Mouse (Mus musculus): ENCODE data around the gene Sel1l. TPM values are rescaled to one million over a fixed set of nuclear protein-coding genes. Genes with fewer than 3 reads are reported as not detected.
A peak's percentile ranks its signal among the peaks of the same experiment; 100 is the strongest.

The Sel1l gene
- polyA plus RNA-seq, 1 experiment from 2014 or later, result 102 TPM

DNA sequence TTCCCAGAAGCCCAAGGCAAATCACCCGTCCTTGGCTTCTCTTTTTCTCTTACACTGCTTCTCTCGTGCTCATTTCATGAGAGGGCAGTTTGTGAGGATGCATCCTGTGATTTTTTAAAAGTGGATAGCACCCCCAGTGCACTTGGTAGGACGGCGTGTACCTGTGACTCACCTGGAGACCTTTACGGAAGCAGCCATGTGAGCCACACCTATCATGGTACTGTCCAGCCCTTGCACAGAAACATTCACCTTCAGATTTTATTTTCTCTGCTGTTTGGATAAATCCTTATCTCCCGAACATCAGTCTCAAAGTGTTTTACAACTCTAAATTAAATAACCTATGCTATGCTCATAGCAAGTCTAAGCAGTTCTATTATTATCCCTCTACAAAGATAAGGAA, 80.8 kb downstream of the Sel1l start:
- no peak for ATAC-seq
- Histone ChIP-seq H3K4me3 (replicated peaks) (no peak overlapping the region), H3K9ac (replicated peaks) (no peak overlapping the region), H3K36me3 (no peaks in the 10 kb centered on the region), H3K4me2 (replicated peaks) (no peak overlapping the region), H3K27ac (no peak overlapping the region), H3K27me3 (no peaks in the 10 kb centered on the region), H3K4me1 (replicated peaks) (peaks cover 18% of the 10 kb centered on the region), H3K9me3 (no peaks in the 10 kb centered on the region)
- 90% methylated on average over 6 of the region's 6 CpGs for WGBS

DNA sequence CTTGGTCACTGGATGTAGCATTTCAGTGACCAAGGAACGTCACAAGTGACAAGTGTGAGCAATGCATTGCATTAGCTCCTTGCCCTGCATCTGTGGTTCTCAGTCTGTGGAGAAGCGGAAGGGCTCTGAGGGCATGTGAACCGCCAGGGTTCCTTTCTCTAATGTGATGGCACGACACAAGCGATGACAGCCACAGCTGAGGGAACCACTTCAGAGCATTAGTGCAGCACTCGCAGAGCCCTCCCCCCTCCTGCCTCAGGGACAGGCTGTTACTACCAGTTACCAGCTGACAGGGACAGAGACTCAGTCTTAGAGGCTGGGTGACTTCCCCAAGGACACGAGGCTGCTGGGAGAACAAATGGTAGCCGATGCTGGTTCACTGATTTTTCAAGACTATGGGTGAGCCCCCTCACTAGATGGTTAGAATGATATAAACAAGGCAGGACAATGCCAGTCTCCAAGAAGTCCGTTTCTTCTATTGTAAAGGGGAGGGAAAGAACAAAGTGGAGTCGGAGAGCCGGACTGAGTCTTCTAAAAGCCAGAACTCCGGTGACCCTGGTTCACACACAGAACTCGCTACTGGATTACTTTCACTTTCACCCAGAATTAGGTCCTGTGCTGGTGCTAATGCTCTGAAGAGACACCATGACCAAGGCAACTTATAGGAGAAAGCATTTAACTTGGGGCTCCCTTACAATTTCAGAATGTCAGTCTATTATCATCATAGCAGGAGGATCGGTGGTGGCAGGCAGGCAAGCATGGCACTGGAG, 82.4 kb downstream of the Sel1l start:
- no peaks in the 10 kb centered on the region for H3K9me3 ChIP-seq
- WGBS, result 33% methylated on average over 14 of the region's 14 CpGs
- ATAC-seq, result peak; percentile 80
- peaks cover 18% of the 10 kb centered on the region for H3K4me1 ChIP-seq (replicated peaks)
- no peaks in the 10 kb centered on the region for H3K27me3 ChIP-seq
- peak overlapping the region; percentile 33 for H3K4me2 ChIP-seq (replicated peaks)
- H3K9ac ChIP-seq (replicated peaks), result no peak overlapping the region; the same call in 1 of the 2 replicates
- no peak overlapping the region for H3K27ac ChIP-seq
- H3K4me3 ChIP-seq (replicated peaks), result no peak overlapping the region
- no peaks in the 10 kb centered on the region for H3K36me3 ChIP-seq

DNA sequence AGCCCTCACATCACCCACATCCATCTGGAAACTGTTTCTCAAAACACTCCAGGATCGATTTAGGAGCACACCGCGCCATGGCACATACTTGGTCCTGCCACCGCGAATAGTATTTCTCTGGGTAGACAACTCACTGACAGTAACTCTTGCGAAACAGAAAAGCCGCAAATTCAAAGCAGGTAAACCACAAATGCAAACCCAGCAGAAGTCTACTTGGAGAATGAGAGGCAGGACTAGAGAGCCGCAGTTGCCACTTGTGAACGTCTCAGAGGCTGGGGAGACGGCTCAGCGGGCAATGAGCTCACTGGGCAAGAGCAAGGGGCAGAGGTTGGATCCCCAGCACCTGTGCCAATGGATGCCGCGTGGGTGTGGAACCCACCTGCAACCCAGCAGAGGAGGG, 83.5 kb downstream of the Sel1l start:
- 79% methylated on average over 13 of the region's 13 CpGs for WGBS
- ATAC-seq, result no peak
- H3K36me3 ChIP-seq, result no peaks in the 10 kb centered on the region
- no peaks in the 10 kb centered on the region for H3K9me3 ChIP-seq
- no peak overlapping the region for H3K9ac ChIP-seq (replicated peaks)
- H3K27ac ChIP-seq, result no peak overlapping the region
- peaks cover 18% of the 10 kb centered on the region for H3K4me1 ChIP-seq (replicated peaks)
- H3K4me2 ChIP-seq (replicated peaks), result no peak overlapping the region
- H3K4me3 ChIP-seq (replicated peaks), result no peak overlapping the region
- H3K27me3 ChIP-seq, result no peaks in the 10 kb centered on the region

DNA sequence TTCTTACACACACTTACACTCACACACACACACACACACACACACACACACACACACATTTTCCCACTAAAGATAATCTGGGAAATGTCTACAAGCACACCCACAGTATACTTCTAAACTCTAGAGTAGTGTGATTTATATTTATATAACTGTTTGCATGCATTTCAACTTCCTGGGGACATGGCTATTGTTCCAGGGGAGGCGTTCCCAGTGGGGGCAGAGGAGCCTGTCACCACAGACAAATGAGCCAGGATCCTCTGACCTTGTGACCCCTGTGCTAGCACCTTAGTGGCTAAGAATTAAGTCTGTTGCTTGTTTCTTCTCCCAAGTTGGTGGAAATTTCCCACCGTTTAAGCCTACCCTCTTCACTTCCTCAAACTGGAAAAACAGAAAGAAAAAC, 83.9 kb downstream of the Sel1l start:
- H3K27ac ChIP-seq, result no peak overlapping the region
- H3K4me2 ChIP-seq (replicated peaks), result no peak overlapping the region
- no peak overlapping the region for H3K4me3 ChIP-seq (replicated peaks)
- no peaks in the 10 kb centered on the region for H3K27me3 ChIP-seq
- peaks cover 18% of the 10 kb centered on the region for H3K4me1 ChIP-seq (replicated peaks)
- no peaks in the 10 kb centered on the region for H3K36me3 ChIP-seq
- H3K9ac ChIP-seq (replicated peaks), result no peak overlapping the region
- H3K9me3 ChIP-seq, result no peaks in the 10 kb centered on the region
- 16% methylated on average over 2 of the region's 2 CpGs for WGBS
- no peak for ATAC-seq

DNA sequence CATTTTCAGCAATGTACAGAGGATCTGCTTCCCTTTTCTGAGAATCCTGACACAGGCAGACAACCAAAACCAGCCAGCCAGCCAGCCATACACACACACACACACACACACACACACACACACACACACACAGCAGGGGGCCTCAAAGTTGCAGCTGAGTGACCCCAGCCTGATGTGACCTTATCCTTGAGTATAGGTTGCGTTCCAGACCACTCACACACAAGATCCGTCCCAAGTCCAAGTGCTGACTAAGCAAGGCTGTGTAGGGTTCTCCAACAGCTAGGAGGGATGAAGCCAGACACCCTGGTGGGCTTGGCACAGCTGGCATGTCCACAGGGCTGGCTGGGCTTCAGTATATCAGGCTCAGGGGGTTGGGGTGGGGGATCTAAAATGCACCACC, 84.5 kb downstream of the Sel1l start:
- ATAC-seq, result no peak
- no peak overlapping the region for H3K4me2 ChIP-seq (replicated peaks)
- H3K4me3 ChIP-seq (replicated peaks), result no peak overlapping the region
- no peak overlapping the region for H3K9ac ChIP-seq (replicated peaks)
- H3K36me3 ChIP-seq, result no peaks in the 10 kb centered on the region
- H3K27me3 ChIP-seq, result no peaks in the 10 kb centered on the region
- no peaks in the 10 kb centered on the region for H3K9me3 ChIP-seq
- H3K27ac ChIP-seq, result no peak overlapping the region
- 69% methylated on average over 2 of the region's 2 CpGs for WGBS
- H3K4me1 ChIP-seq (replicated peaks), result peaks cover 18% of the 10 kb centered on the region

DNA sequence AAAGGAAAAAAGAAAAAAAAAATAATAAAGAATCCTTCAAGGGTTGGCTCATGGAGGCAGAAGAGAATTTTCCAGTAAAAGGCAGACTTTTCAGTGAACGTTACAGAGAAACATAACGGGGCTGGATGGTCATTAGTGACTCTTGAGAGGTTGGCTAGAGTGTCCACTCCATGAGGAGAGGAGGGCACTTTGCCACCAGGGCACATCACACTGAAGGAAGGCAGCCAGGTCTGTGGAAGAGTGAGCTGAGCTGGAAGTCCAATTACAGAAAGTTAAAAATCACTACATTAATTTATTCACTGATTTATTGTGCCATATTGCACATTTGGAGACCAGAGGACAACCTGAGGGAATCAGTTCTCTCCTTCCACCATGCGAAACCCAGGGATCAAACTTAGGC, 89.1 kb downstream of the Sel1l start:
- 85% methylated on average over 3 of the region's 3 CpGs for WGBS

DNA sequence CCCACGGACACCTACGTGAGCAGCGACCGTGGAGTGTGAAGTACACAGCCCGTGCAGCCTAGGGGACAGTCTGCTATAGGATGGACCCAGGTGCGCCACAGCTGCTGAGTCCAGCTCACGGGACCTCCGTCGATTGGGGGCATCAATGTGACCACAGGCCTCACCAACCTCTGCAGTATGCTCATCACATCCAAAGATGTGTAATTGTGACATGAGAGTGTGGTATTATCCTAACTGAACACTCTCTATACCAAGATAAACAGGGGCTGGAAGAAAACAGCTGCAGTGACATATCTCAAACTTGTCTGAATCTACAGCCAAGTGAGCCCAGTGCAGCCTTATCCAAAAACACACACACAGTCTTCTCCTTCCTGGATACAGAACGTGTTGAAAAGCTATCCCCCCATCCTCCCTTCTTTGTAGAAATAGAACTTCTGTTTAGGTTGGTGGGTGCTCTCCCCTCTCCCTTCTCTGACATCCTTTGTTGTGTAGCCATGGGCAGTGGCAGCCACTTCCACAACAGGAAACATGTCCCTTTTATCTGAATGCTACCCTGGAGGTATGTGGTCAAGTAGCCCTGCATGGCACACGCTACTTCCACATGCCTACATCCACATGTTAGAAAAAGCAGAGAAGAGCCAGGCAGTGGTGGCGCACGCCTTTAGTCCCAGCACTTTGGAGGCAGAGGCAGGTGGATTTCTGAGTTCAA, 90.9 kb downstream of the Sel1l start:
- ATAC-seq, result no peak
- 89% methylated on average over 13 of the region's 13 CpGs for WGBS
- H3K36me3 ChIP-seq, result no peaks in the 10 kb centered on the region
- no peaks in the 10 kb centered on the region for H3K27me3 ChIP-seq
- no peaks in the 10 kb centered on the region for H3K4me1 ChIP-seq (replicated peaks)
- no peak overlapping the region for H3K9ac ChIP-seq (replicated peaks)
- H3K4me3 ChIP-seq (replicated peaks), result no peak overlapping the region
- no peak overlapping the region for H3K4me2 ChIP-seq (replicated peaks)
- no peaks in the 10 kb centered on the region for H3K9me3 ChIP-seq
- H3K27ac ChIP-seq, result no peak overlapping the region

More for the DNA sequence above, 89.1 kb downstream of the Sel1l start:
- Histone ChIP-seq H3K9ac (replicated peaks) (no peak overlapping the region), H3K4me2 (replicated peaks) (no peak overlapping the region), H3K27me3 (no peaks in the 10 kb centered on the region), H3K4me1 (replicated peaks) (0 out of 2 replicates have a peak, but pooled peaks cover 4% of the 10 kb centered on the region), H3K4me3 (replicated peaks) (no peak overlapping the region), H3K9me3 (no peaks in the 10 kb centered on the region), H3K27ac (no peak overlapping the region), H3K36me3 (no peaks in the 10 kb centered on the region)
- no peak for ATAC-seq

DNA sequence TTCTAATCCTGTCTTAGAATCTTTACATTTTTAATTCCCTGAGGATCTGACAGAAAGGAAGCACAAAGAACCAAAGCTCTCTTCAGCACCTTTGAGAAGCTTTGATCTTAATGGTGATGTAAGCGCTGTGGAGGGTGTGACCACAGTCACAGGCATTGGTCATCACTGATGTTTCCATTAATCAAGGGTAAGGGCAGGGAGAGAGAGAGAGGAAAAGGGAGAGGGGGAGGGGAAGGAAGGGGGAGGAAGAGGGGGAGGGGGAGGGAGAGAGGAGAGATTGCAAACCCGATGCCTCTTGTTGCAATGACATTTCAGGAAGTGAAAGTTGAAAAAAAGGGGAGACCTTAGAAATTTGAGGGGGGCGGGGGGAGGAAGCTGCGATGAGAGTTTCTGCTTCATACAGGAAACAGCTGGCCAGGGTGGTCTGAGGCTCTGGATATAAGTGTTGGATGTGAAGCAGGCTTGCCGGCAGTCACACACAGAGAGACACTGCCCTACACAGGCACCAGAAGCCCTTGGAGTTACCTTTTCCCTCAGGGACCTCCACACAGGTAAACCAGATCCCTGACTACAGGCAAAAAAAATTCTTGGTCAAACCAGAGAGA, 92.3 kb downstream of the Sel1l start:
- H3K36me3 ChIP-seq, result no peaks in the 10 kb centered on the region
- H3K9me3 ChIP-seq, result no peaks in the 10 kb centered on the region
- no peaks in the 10 kb centered on the region for H3K27me3 ChIP-seq
- H3K4me1 ChIP-seq (replicated peaks), result no peaks in the 10 kb centered on the region
- no peak for ATAC-seq
- no peak overlapping the region for H3K4me2 ChIP-seq (replicated peaks)
- WGBS, result 74% methylated on average over 5 of the region's 5 CpGs
- H3K9ac ChIP-seq (replicated peaks), result no peak overlapping the region
- no peak overlapping the region for H3K27ac ChIP-seq
- H3K4me3 ChIP-seq (replicated peaks), result no peak overlapping the region

Small RNA genes within 50 kb of the gene (microRNA-seq; reads per million reads assigned to microRNA genes)
- gene Gm22015, result not detected

Other genes starting within 250 kb of the Sel1l start
- gene Ston2, start 60.8 kb downstream of the Sel1l start, polyA plus RNA-seq (2015; fragmentation: Nextera tagmentation; extraction: Ambion mirVana), result 3.8 and 7.4 TPM in 2 replicates

All from midbrain, embryonic 13.5 days (tissue).